Mouse (Mus musculus) CH12.LX (cell line): ENCODE results near the gene Frmd4a. TPM values are rescaled to one million over a fixed set of nuclear protein-coding genes. Genes with fewer than 3 reads are reported as not detected.

Source experiments
- DNase-seq: peaks from one replicate; pipeline ENCODE4 v3.0.0-alpha.2; 2013; ENCODE audit errors: extremely low read depth
- H3K27ac ChIP-seq: 2 replicates; pipeline ENCODE4 v1.5.1; 2012; ENCODE audit warnings: low read depth, mild to moderate bottlenecking, control low read depth, moderate library complexity; ENCODE audit not compliant: insufficient read depth
- H3K27me3 ChIP-seq: replicated peaks from 2 replicates; pipeline ENCODE3; 2012; ENCODE audit warnings: inconsistent platforms
- H3K36me3 ChIP-seq, 2 experiments: replicated peaks in 1 of 2; 2 replicates each; pipeline versions ENCODE3 to v1.6.1; 2012; ENCODE audit warnings: inconsistent platforms in 1 of 2, low read length in 1 of 2, mild to moderate bottlenecking in 1 of 2, mixed read lengths in 1 of 2, moderate library complexity in 1 of 2; ENCODE audit not compliant: control insufficient read depth in 1 of 2, insufficient read depth in 1 of 2
- H3K4me1 ChIP-seq, 2 experiments: 2 replicates each; pipeline ENCODE4 v1.6.1; 2012; ENCODE audit warnings: inconsistent platforms in 1 of 2, moderate library complexity in 1 of 2; ENCODE audit not compliant: insufficient read depth in 2 of 2, control insufficient read depth in 1 of 2
- H3K4me2 ChIP-seq: 2 replicates; pipeline ENCODE4 v1.6.1; 2012; ENCODE audit warnings: low read depth, mild to moderate bottlenecking, control low read depth; ENCODE audit not compliant: poor library complexity, insufficient read depth, severe bottlenecking
- H3K4me3 ChIP-seq, 3 experiments: fragments of 150-350 bp in 1 of 3; sonication (generic) in 1 of 3; replicated peaks in 1 of 3; 2 replicates each; pipeline versions ENCODE3 to v1.5.1; 2011 to 2012; ENCODE audit warnings: low read depth in 2 of 3, low read length in 2 of 3, mild to moderate bottlenecking in 2 of 3, moderate library complexity in 2 of 3, control low read depth in 1 of 3, improper control_type of control experiment in 1 of 3, inconsistent platforms in 1 of 3, mixed read lengths in 1 of 3; ENCODE audit not compliant: poor library complexity in 1 of 3
- H3K79me2 ChIP-seq: replicated peaks from 2 replicates; pipeline ENCODE4 v1.6.1; 2012; ENCODE audit warnings: mild to moderate bottlenecking, moderate library complexity; ENCODE audit not compliant: control insufficient read depth, poor library complexity, insufficient read depth, severe bottlenecking; ENCODE audit errors: extremely low read depth
- H3K9ac ChIP-seq: 2 replicates; pipeline ENCODE4 v1.6.1; 2012; ENCODE audit warnings: low read depth, mild to moderate bottlenecking, control low read depth, moderate library complexity; ENCODE audit not compliant: insufficient read depth
- H3K9me3 ChIP-seq: replicated peaks from 2 replicates; pipeline ENCODE3; 2012; ENCODE audit warnings: low read length, inconsistent platforms, mixed read lengths
- BHLHE40 ChIP-seq: IDR thresholded peaks from 2 replicates; pipeline ENCODE4 v1.6.1; 2011; ENCODE audit warnings: mild to moderate bottlenecking, low read depth, low read length, improper control_type of control experiment
- CHD1 ChIP-seq: IDR thresholded peaks from 2 replicates; pipeline ENCODE4 v1.6.1; 2012; ENCODE audit warnings: low read depth, low read length, improper control_type of control experiment, inconsistent platforms
- CTCF ChIP-seq, 2 experiments: IDR thresholded peaks in 1 of 2; conservative IDR thresholded peaks in 1 of 2; 2 replicates each; pipeline ENCODE4 v1.5.1; 2011 to 2012; ENCODE audit warnings: low read depth in 2 of 2, low read length in 2 of 2, improper control_type of control experiment in 1 of 2, inconsistent platforms in 1 of 2, mild to moderate bottlenecking in 1 of 2, moderate library complexity in 1 of 2
- E2F4 ChIP-seq: IDR thresholded peaks from 2 replicates; pipeline ENCODE4 v1.6.1; 2011; ENCODE audit warnings: low read depth, low read length, improper control_type of control experiment; ENCODE audit not compliant: insufficient replicate concordance
- ELF1 ChIP-seq: IDR thresholded peaks from 2 replicates; pipeline ENCODE4 v1.6.1; 2014; ENCODE audit warnings: low read depth, mild to moderate bottlenecking, inconsistent platforms, low read length, improper control_type of control experiment
- EP300 ChIP-seq: IDR thresholded peaks from 2 replicates; pipeline ENCODE4 v1.6.1; 2011; ENCODE audit warnings: low read length, improper control_type of control experiment
- ETS1 ChIP-seq: conservative IDR thresholded peaks from 2 replicates; pipeline ENCODE4 v1.6.1; 2012; ENCODE audit warnings: low read depth, mild to moderate bottlenecking, inconsistent platforms, low read length, improper control_type of control experiment, moderate library complexity
- HCFC1 ChIP-seq: IDR thresholded peaks from 2 replicates; pipeline ENCODE4 v1.6.1; 2012; ENCODE audit warnings: low read depth, mild to moderate bottlenecking, inconsistent platforms, low read length, improper control_type of control experiment
- MAFK ChIP-seq: IDR thresholded peaks from 2 replicates; pipeline ENCODE4 v1.6.1; 2011; ENCODE audit warnings: low read length, improper control_type of control experiment; ENCODE audit not compliant: insufficient replicate concordance
- MAX ChIP-seq: IDR thresholded peaks from 2 replicates; pipeline ENCODE4 v1.6.1; 2011; ENCODE audit warnings: low read length, improper control_type of control experiment
- MXI1 ChIP-seq: IDR thresholded peaks from 2 replicates; pipeline ENCODE4 v1.6.1; 2011; ENCODE audit warnings: mild to moderate bottlenecking, low read depth, low read length, improper control_type of control experiment
- POLR2A ChIP-seq: IDR thresholded peaks from 2 replicates; pipeline ENCODE4 v1.6.1; 2011; ENCODE audit warnings: low read depth, mild to moderate bottlenecking, improper control_type of control experiment, low read length
- POLR2AphosphoS2 ChIP-seq: IDR thresholded peaks from 2 replicates; pipeline ENCODE4 v1.6.1; 2011; ENCODE audit warnings: low read depth, low read length, improper control_type of control experiment
- RAD21 ChIP-seq: IDR thresholded peaks from 2 replicates; pipeline ENCODE4 v1.6.1; 2011; ENCODE audit warnings: low read depth, mild to moderate bottlenecking, low read length, improper control_type of control experiment, moderate library complexity
- TBP ChIP-seq: conservative IDR thresholded peaks from 2 replicates; pipeline ENCODE4 v1.6.1; 2011; ENCODE audit warnings: low read depth, low read length, improper control_type of control experiment
- UBTF ChIP-seq: IDR thresholded peaks from 2 replicates; pipeline ENCODE4 v1.6.1; 2012; ENCODE audit warnings: low read depth, mild to moderate bottlenecking, inconsistent platforms, low read length, improper control_type of control experiment, moderate library complexity
- USF1 ChIP-seq: IDR thresholded peaks from 2 replicates; pipeline ENCODE4 v1.6.1; 2014; ENCODE audit warnings: low read depth, mild to moderate bottlenecking, inconsistent platforms, low read length, improper control_type of control experiment
- ZC3H11A ChIP-seq: IDR thresholded peaks from 2 replicates; pipeline ENCODE4 v1.6.1; 2012; ENCODE audit warnings: low read depth, mild to moderate bottlenecking, inconsistent platforms, low read length, improper control_type of control experiment
- ZKSCAN1 ChIP-seq: IDR thresholded peaks from 2 replicates; pipeline ENCODE4 v1.6.1; 2012; ENCODE audit warnings: low read depth, inconsistent platforms, low read length, improper control_type of control experiment, borderline replicate concordance
- ZMIZ1 ChIP-seq: IDR thresholded peaks from 2 replicates; pipeline ENCODE4 v1.6.1; 2012; ENCODE audit warnings: low read depth, mild to moderate bottlenecking, inconsistent platforms, low read length, improper control_type of control experiment
- ZNF384 ChIP-seq: IDR thresholded peaks from 2 replicates; pipeline ENCODE4 v1.6.1; 2012; ENCODE audit warnings: low read depth, low read length, improper control_type of control experiment, inconsistent platforms
- dilution Hi-C: fragments of 300-500 bp; cut with MboI; formaldehyde crosslinking; loops from 2 replicates; pipeline ENCODE4 v1.14.3; 2020; ENCODE audit warnings: low sequenced_read_pairs; ENCODE audit not compliant: extremely low pct_unique_long_range_greater_than_20kb, extremely low pct_ligation_motif_present
- in situ Hi-C: fragments of 300-500 bp; cut with MboI; formaldehyde crosslinking; loops from 3 replicates; pipeline ENCODE4 v1.14.3; 2019; ENCODE audit warnings: low sequenced_read_pairs, low pct_ligation_motif_present, low pct_unique_long_range_greater_than_20kb, mixed read lengths
- polyA plus RNA-seq: library from polyadenylated mRNA; unstranded; fragments of >175 nt; gene quantifications from 2 replicates; pipeline ENCODE4 v1.2.1, GENCODE M21; 2012; ENCODE audit warnings: low read depth; ENCODE audit not compliant: insufficient read length
- total RNA-seq, 2 experiments: library from RNA; depleted of rRNA; stranded (reverse); fragments of 300-350 nt in 1 of 2; fragments of >200 nt in 1 of 2; gene quantifications; 2 replicates each; pipeline ENCODE4 v1.2.3; 2012 to 2014

The Frmd4a gene
- total and polyA plus RNA-seq, 3 experiments = 0.13 to 2.0 (median 0.32) TPM

DNA sequence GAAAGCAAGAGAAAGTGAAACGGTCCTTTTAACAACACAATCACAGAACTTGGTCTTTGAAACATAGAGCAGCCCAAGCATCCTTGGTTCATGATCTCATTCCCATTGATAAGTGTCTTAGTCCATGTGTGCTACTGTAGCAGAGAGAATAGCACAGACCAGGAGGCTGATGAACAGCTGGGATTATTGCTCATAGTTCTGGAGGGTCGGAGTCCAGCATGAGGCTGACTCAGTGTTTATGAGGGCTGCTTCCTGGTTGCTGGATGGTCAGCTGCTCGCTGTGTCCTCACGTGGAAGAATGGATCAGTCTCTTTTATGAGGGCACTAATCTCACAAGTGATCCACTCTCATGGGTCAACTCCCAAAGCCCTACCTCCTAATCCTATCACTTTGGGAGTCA, 347.4 kb downstream of the Frmd4a start:
- no peak for DNase-seq
- Histone ChIP-seq H3K9ac (no peak overlapping the region), H3K4me3 (peak overlapping the region in 1 of 3 experiments; percentile 15), H3K27me3 (no peaks in the 10 kb centered on the region), H3K36me3 (no peaks in the 10 kb centered on the region), H3K9me3 (no peaks in the 10 kb centered on the region), H3K4me2 (peak overlapping the region; percentile 30; the same call in 1 of the 2 replicates), H3K4me1 (peaks cover 0 to 12% of the 10 kb centered on the region in 2 experiments; a peak in 1 of 4 replicates), H3K79me2 (no peaks in the 10 kb centered on the region), H3K27ac (no peak overlapping the region)
- in situ Hi-C loops (no loop called here), dilution Hi-C loops (no loop called here)
- TF ChIP-seq ZKSCAN1 (no peak), ELF1 (no peak), POLR2A (no peak), ETS1 (no peak), E2F4 (no peak), MAX (no peak), UBTF (no peak), BHLHE40 (no peak), RAD21 (no peak), ZNF384 (no peak), HCFC1 (no peak), EP300 (no peak), ZC3H11A (no peak), CHD1 (no peak), ZMIZ1 (no peak), TBP (no peak), MAFK (no peak), MXI1 (no peak), USF1 (no peak)

DNA sequence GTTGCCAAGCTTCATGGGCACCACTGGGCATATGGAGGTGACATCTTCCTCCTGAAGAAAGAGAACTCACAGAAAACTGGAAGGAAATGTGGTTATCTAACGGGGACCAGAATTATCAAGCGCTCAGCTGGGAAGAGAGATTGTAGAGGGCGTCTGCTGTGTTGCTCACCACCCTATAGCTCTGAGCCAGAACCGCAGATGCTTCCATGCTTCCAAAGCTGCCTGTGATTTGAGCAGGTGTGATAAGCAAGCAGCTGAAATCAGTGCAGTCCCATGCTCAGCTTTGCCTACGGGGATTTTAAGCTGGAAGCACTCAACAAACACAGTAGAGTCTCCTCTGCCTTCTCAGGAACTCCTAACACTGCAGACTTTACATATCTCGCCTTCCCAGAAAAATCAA, 351.0 kb downstream of the Frmd4a start:
- DNase-seq = no peak
- Histone ChIP-seq H3K79me2 (no peaks in the 10 kb centered on the region), H3K4me3 (no peak overlapping the region), H3K9ac (no peak overlapping the region), H3K36me3 (no peaks in the 10 kb centered on the region)
- TF ChIP-seq EP300 = no peak
- TF ChIP-seq E2F4 = no peak
- TF ChIP-seq RAD21 = no peak
- no peak for TF ChIP-seq CTCF (conservative IDR thresholded peaks at IDR 0.05 in 1 of 2, IDR thresholded peaks at IDR 0.05 in 1 of 2; ENCODE audit: low read depth in 2 of 2, low read length in 2 of 2)
- no peak for TF ChIP-seq POLR2AphosphoS2
- TF ChIP-seq MXI1 = no peak
- TF ChIP-seq, all 38 proteins: peak for 0
- no peak overlapping the region for H3K4me2 ChIP-seq
- H3K27me3 ChIP-seq = no peaks in the 10 kb centered on the region
- peaks cover 0 to 12% of the 10 kb centered on the region in 2 experiments; a peak in 1 of 4 replicates for H3K4me1 ChIP-seq
- no peaks in the 10 kb centered on the region for H3K9me3 ChIP-seq
- dilution Hi-C loops (no loop called here), in situ Hi-C loops (no loop called here)
- H3K27ac ChIP-seq = no peak overlapping the region
